Mouse (Mus musculus) urinary bladder, adult 2 months (tissue): Measurements from ENCODE around the gene Lmod3. TPM values are rescaled to one million over a fixed set of nuclear protein-coding genes. Genes with fewer than 3 reads are reported as not detected.
"Not testable (repeated sequence)": the region's sequence is repeated elsewhere in the genome, so short reads cannot be mapped to it uniquely, and the experiment has no call there.

Experiments used
- DNase-seq: peaks from one replicate; pipeline ENCODE4 v3.0.0; 2022; ENCODE audit warnings: low spot score
- polyA plus RNA-seq: library from polyadenylated mRNA; depleted of rRNA; stranded (reverse); fragments of >200 nt; gene quantifications from 2 replicates; pipeline ENCODE4 v1.2.3, GENCODE M21; 2012

The Lmod3 gene
- polyA plus RNA-seq, 1 experiment, result 0.06 TPM

DNA sequence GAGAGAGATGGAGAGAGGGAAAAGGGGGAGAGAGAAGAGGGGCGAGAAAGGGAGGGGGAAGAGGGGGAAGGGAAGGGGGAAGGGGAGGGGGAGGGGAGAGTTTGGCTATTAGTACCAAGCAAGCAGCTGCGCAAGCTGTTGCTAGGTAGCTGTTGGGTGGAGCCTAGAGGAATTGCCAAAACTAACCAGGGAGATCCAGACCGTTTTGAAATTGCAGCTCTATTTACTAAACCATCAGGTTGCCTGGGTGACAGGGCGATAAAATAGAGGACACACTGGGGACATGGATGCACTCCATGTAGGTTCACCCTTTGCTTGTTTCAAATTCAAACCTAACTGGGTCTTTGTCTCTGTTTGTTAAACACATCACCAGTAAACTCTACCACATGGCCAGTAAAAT, 23.8 kb upstream of the Lmod3 start:
- no peak for DNase-seq

GRCm38 (mm10) chr6:97275760-97276159, 23.2 kb upstream of the Lmod3 start:
- DNase-seq, result no peak

DNA sequence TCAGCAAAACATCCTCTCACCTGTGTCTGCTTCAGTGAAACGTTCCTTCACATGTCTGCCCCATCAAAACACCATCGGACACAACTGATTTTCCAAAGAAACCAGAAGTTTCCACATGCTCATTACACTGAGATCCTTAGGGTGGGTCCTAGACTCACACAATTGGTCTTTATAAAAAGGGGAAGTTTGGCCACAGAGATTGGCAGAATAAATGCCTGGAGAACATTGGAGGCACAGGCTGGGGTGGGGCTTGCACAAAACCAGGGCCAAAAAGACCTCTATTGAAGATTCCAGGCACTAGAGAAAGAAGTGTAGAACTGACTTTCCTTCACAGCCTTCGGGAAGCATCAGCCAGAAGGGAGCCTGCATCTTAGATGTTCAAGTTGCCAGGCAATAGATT, 21.2 kb upstream of the Lmod3 start:
- DNase-seq, result no peak

DNA sequence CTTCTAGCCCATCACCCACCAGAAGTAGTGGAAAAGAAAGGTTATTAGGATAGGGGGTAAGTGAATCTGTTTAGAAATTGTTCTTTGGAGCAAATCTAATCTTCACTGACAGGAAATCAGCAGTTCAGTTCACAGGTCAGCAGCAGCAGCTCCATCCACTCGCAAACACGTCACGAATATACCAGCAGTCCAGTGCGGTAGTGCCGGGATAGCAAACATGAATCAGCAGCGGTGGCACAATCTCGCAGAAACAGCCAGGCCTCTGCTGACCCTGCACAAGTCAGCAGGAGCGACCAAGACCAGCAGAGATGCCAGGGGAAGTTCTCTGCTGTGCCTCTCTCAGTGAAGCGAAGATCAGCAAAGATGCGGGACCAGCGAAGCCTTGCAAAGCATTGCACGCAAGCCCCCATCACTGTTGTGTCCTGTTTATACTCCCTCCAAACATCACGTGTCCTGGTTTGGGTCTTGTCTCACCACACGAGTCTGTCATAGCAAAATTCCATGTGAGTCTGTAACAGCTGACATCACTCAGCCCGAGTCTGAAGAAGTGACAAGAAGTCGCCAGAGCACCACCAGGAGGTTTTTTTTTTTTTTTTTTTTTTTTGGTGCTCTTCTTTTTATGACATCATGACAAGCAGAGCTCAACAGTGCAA, 20.6 kb upstream of the Lmod3 start:
- DNase-seq, result no peak

- DNase-seq, result no peak
Observed at GRCm38 (mm10) chr6:97272349-97272748, 19.8 kb upstream of the Lmod3 start.

GRCm38 (mm10) chr6:97269596-97269995, 17.0 kb upstream of the Lmod3 start:
- no peak for DNase-seq

DNA sequence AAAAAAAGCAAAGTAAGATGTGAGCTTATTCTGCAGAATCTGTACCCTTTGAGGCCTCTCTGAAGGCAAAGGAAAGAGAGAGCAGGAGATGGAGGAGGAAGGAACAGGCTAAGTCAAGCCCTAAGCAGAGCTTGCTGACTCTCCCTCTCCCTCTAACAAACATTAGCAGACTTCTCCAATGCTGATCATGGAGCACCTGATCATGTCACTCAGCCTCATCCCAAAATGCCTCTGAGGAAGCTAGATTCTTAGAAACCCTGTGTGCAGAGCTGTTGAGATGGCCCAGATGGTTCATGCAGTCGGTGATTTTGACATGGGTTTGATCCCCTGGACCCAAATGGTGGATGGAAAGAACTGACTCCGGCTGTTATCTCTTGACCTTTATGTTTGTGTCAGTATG, 14.6 kb upstream of the Lmod3 start:
- no peak for DNase-seq

DNA sequence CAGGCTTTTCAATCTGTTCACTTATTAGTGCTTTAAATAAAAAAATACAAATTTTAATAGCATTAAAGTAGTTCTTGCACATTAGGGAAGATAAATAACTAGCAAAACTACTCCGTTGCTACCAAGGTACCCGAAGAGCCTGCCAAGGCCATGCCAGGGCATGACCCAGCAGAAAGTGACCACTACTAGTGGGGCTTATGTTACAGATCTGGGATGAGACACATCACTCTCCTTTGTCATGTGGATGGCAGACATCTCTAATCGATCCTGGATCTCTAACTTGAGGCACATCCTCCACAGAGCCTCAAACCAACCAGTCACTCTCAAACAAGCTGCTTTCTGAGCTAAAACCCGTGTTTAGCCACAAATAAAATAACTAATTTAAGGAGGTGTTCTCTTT, 14.1 kb upstream of the Lmod3 start:
- no peak for DNase-seq

- DNase-seq, result no peak
Observed at GRCm38 (mm10) chr6:97265705-97266104, 13.1 kb upstream of the Lmod3 start.

DNA sequence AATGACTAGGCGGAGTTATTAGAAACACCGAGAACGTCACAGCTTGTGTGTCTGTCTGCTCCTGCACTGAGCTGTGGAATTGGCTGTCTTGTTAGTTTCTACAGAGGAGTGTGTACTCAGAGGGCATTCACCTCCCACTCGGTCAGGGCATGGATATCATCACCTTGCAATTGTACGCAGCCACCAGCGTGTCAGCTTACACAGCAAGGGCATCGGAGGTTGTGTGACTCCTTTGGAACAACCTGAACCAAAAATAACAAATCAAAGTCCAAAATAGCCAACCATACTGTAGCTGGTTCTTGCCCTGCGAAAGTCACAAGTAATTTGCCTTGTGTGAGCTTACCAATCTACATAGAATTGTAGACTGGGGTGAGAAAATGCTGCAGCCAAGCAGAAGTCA, 12.7 kb upstream of the Lmod3 start:
- no peak for DNase-seq

- DNase-seq, result not testable (repeated sequence)
Observed at GRCm38 (mm10) chr6:97263750-97264149, 11.2 kb upstream of the Lmod3 start.

DNA sequence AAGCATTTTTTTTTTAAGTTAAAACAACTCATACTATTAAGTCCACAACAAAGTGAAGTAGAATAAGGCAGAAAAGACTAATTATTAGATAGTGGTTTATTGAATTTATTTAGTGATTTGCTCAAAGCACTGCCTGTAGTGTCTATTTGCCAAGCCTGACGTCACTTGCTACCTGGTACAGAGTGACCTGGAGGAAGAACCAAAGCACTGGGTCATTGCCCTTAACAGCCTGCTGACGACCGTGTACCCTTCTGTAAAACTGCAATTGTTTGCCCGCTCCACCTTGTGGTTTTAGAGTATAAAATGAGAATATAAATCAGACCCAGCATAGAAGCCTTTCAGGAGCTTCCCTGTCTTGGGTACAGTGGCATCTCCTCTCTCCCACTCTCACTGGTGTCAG, 9.7 kb upstream of the Lmod3 start:
- no peak for DNase-seq

DNA sequence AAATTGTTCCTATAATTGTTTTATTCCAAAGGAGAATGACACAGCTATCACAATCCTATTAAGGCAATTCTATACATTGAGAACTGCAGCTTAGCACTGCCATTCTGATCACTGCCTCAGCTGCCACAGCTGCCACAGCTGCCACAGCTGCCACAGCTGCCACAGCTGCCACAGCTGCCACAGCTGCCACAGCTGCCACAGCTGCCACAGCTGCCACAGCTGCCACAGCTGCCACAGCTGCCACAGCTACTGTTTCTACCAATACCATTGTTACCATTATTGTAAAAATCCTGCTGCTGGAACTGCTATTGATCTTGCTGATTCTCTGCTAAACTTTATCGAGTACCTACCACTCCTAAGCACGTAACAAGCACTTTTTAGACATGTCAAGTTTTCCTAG, 7.4 kb upstream of the Lmod3 start:
- DNase-seq, result not testable (repeated sequence)

DNA sequence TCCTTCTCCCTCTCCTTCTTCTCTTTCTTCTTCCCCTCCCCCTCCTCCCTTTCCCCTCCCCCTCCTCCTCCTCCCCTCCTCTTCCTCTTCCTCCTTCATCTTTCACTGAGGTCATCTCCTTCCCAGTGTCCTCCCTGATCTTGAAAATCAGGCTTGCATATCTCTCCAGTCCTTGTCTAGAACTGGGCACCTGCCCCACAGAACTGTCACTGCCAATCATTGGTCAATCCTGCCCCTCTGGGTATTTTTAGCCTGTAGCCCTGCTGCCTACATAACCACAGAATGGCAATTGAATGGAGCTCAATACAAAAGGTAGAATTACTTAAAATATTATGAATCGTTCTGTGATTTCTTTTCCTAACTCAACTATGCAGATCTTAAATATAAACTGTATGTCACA, 5.9 kb upstream of the Lmod3 start:
- no peak for DNase-seq

GRCm38 (mm10) chr6:97252086-97252485, 473 bp downstream of the Lmod3 start:
- DNase-seq, result no peak

DNA sequence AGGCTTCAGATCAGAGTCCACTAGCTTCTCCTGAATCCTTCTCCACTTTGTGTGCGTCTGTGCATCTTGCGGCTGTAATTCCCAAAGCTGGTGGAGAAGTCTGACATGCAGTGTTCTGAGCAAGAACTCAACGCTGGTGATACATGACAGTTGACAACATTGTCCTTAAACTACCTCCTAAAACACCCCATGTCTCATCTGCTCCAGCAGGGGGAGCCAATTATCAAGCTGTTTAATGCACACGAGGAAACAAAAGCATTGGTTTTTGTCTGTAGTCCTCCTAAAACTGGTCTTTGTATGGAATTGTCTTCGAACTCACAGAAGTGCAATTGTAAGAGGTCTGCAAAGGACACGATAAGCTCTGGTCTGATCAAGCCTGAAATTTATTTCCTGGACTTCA, 1.6 kb downstream of the Lmod3 start:
- no peak for DNase-seq

GRCm38 (mm10) chr6:97245200-97245599, 7.4 kb downstream of the Lmod3 start:
- no peak for DNase-seq

- no peak for DNase-seq
Observed at GRCm38 (mm10) chr6:97242522-97242921, 10.0 kb downstream of the Lmod3 start.

DNA sequence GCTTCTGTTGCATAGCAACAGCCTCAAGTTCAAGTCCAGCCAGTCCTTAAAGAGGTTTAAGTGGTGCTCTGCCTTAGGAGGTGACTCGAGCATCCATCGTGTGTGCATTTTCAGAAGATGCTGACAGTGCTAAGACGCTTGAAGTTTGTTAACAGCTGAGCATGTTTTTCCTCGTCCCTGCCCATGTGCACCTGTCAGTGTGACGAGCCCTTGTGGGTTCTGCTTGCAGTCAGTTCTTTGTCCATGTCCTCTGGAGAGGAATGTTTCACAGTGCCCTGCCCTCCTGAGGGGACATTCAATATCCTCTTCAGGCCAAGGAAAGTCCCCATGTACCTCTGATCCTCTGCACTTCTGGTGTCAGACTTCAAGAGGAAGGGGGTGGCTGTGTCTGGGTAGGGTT, 12.5 kb downstream of the Lmod3 start:
- DNase-seq, result no peak

GRCm38 (mm10) chr6:97239360-97239759, 13.2 kb downstream of the Lmod3 start:
- no peak for DNase-seq

DNA sequence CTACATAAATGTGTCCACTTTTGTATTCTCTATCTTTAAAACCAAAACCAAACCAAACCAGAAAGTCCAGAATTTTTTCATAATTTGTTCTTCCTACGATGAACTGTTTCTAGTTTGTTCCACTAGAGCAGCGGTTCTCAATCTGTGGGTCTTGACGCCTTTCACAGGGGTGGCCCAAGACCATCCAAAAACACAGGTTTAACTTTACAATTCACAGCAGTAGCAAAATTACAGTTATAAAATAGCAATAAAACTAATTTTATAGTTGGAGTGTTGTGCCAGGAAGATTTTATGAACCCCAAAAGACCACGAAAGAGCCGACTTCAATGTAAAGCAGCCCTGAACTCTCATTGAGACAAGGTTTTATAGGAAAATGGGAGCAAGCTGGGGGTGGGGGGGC, 16.5 kb downstream of the Lmod3 start:
- no peak for DNase-seq

- DNase-seq, result no peak
Observed at GRCm38 (mm10) chr6:97234911-97235668, 17.5 kb downstream of the Lmod3 start.

GRCm38 (mm10) chr6:97227067-97227847, 25.3 kb downstream of the Lmod3 start:
- no peak for DNase-seq
